Mouse (Mus musculus) thymus, adult 2 months (tissue): ENCODE measurements around the gene Sorcs3.

ENCODE experiments used
- CTCF ChIP-seq: fragments of 200-500 bp; IDR thresholded peaks from 2 replicates; pipeline ENCODE4 v1.5.1; 2012; ENCODE audit warnings: mild to moderate bottlenecking, control low read depth, low read length, moderate library complexity, borderline replicate concordance; ENCODE audit not compliant: control insufficient read depth, poor library complexity, insufficient read depth; ENCODE audit errors: extremely low read depth
- POLR2A ChIP-seq: fragments of 200-500 bp; IDR thresholded peaks from 2 replicates; pipeline ENCODE4 v1.6.1; 2012; ENCODE audit warnings: mild to moderate bottlenecking, low read length, control low read depth, moderate library complexity; ENCODE audit not compliant: control insufficient read depth, poor library complexity, insufficient read depth; ENCODE audit errors: extremely low read depth

GRCm38 (mm10) chr19:48660201-48660600, 454.4 kb downstream of the Sorcs3 start:
- TF ChIP-seq CTCF = no peak
- no peak for TF ChIP-seq POLR2A
